Mouse (Mus musculus) lung, adult 2 months (tissue): ENCODE data around the gene Ubqln4.

ENCODE experiments used
- CTCF ChIP-seq: fragments of 200-500 bp; IDR thresholded peaks from 2 replicates; pipeline ENCODE4 v1.5.1; 2011; ENCODE audit warnings: mild to moderate bottlenecking, low read length, control low read depth; ENCODE audit not compliant: insufficient read depth
- POLR2A ChIP-seq: fragments of 200-500 bp; IDR thresholded peaks from 2 replicates; pipeline ENCODE4 v1.6.1; 2011; ENCODE audit warnings: low read depth, mild to moderate bottlenecking, control low read depth, low read length, borderline replicate concordance; ENCODE audit errors: extremely low read depth

GRCm38 (mm10) chr3:88514231-88515094, 39.1 kb upstream of the Ubqln4 start:
- TF ChIP-seq CTCF (no peak), POLR2A (no peak)
